Mouse (Mus musculus) heart, embryonic 14.5 days (tissue): ENCODE measurements at regions not wholly inside any gene's neighbourhood (a gene's known extent, or its start where the extent isn't known, plus 50 kb on each side); places are given as distances from the start of the nearest gene placed in this dataset.

ENCODE experiments used
- ATAC-seq: fragments of 200-750 bp; cut with Nextera tagmentation; 2 replicates; pipeline ENCODE4 v1.8.0; 2017; ENCODE audit warnings: low read depth, moderate TSS enrichment; ENCODE audit not compliant: insufficient number of reproducible peaks, insufficient read depth, low FRiP score
- H3K27ac ChIP-seq, 2 experiments: fragments of 200-500 bp in 1 of 2; fragments of 300-500 bp in 1 of 2; sonication (generic) in 1 of 2; replicated peaks in 1 of 2; 2 replicates each; pipeline ENCODE4 v1.5.1; 2012 to 2014; ENCODE audit warnings: low read depth in 2 of 2, low read length in 2 of 2, control low read depth in 1 of 2, mild to moderate bottlenecking in 1 of 2, mixed read lengths in 1 of 2; ENCODE audit not compliant: control insufficient read depth in 1 of 2, insufficient read depth in 1 of 2
- H3K27me3 ChIP-seq: fragments of 300-500 bp; sonication (generic); 2 replicates; pipeline ENCODE4 v1.6.1; 2014; ENCODE audit warnings: mild to moderate bottlenecking, low read length, control low read depth; ENCODE audit not compliant: control insufficient read depth, insufficient read depth
- H3K36me3 ChIP-seq: fragments of 300-500 bp; sonication (generic); 2 replicates; pipeline ENCODE4 v1.6.1; 2014; ENCODE audit warnings: mild to moderate bottlenecking, control low read depth, low read length, mixed read lengths; ENCODE audit not compliant: control insufficient read depth, insufficient read depth
- H3K4me1 ChIP-seq, 2 experiments: fragments of 200-500 bp in 1 of 2; fragments of 300-500 bp in 1 of 2; sonication (generic) in 1 of 2; 2 replicates each; pipeline ENCODE4 v1.6.1; 2012 to 2014; ENCODE audit warnings: low read length in 2 of 2, control low read depth in 1 of 2, mixed read lengths in 1 of 2; ENCODE audit not compliant: control insufficient read depth in 2 of 2, insufficient read depth in 2 of 2
- H3K4me2 ChIP-seq: fragments of 300-500 bp; sonication (generic); 2 replicates; pipeline ENCODE4 v1.6.1; 2014; ENCODE audit warnings: mild to moderate bottlenecking, low read length
- H3K4me3 ChIP-seq, 2 experiments: fragments of 200-500 bp in 1 of 2; fragments of 300-500 bp in 1 of 2; sonication (generic) in 1 of 2; 2 replicates each; pipeline ENCODE4 v1.5.1; 2012 to 2014; ENCODE audit warnings: low read length in 2 of 2, mild to moderate bottlenecking in 2 of 2, control low read depth in 1 of 2, low read depth in 1 of 2, moderate library complexity in 1 of 2; ENCODE audit not compliant: control insufficient read depth in 1 of 2, insufficient read depth in 1 of 2
- H3K9ac ChIP-seq: fragments of 300-500 bp; sonication (generic); 2 replicates; pipeline ENCODE4 v1.6.1; 2014; ENCODE audit warnings: mild to moderate bottlenecking, low read length
- H3K9me3 ChIP-seq: fragments of 300-500 bp; sonication (generic); 2 replicates; pipeline ENCODE4 v1.6.1; 2016; ENCODE audit warnings: low read length, control low read depth; ENCODE audit not compliant: control insufficient read depth
- WGBS: fragments of 180-500 bp; shearing (Covaris S2); extraction: QIAGEN DNeasy Blood & Tissue Kit; methylation state at CpG from one replicate; pipeline ENCODE4 v1.1.7; 2014; 5-methylcytosine and 5-hydroxymethylcytosine counted together

DNA sequence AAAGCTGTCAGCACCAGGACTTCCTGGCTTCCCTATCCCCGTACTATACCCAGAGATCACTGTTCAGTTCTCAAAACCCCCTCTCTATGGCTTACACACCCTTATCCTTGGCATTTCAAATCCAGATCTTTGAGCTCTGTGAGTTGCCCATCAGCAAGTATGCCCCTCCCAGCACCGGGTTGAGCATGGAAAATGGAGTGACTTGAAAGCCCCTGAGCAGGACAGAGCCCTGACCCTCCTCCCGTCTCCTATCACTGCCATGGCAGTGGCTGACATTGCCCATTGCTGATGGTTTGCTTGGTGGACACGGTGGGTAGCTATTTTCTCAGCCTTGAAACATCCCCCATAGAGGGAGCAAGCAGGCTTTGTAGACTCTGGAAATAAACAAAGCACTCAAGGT, 135.9 kb upstream of the Agap1 start:
- Histone ChIP-seq H3K9ac (no peak overlapping the region), H3K4me3 (no peak overlapping the region), H3K27ac (no peak overlapping the region), H3K27me3 (peaks cover 3% of the 10 kb centered on the region; the same call in 1 of the 2 replicates), H3K4me1 (no peaks in the 10 kb centered on the region), H3K4me2 (no peak overlapping the region), H3K9me3 (no peaks in the 10 kb centered on the region), H3K36me3 (no peaks in the 10 kb centered on the region)
- 43% methylated on average over 4 of the region's 4 CpGs for WGBS
- no peak for ATAC-seq

DNA sequence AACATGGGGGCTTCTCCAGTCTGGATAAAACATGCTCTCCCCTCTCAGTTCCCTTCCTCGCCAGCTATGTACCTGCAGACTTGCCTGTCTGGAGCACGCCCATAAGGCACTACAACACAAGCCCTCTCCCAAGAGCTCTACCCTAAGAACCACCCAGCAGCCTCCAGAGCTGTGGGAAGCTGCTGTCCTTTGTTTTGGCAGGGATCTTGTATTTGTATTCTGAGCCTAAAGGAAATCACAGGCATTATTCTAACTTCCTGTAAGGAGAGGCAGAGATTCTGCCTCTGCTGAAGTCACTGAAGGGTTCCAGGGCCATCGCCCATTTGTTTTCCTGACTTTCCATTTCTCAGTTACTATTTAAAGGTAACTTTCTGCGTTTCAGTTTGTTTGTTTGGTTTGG, 132.0 kb upstream of the Agap1 start:
- H3K27me3 ChIP-seq, result no peaks in the 10 kb centered on the region
- no peaks in the 10 kb centered on the region for H3K9me3 ChIP-seq
- no peak overlapping the region for H3K9ac ChIP-seq
- H3K4me2 ChIP-seq, result no peak overlapping the region
- H3K27ac ChIP-seq, result peak overlapping the region; percentile 9 to 55; a peak in 3 of 4 replicates
- no peaks in the 10 kb centered on the region for H3K36me3 ChIP-seq
- ATAC-seq, result peak; percentile 26; the same call in 1 of the 2 replicates
- WGBS, result 47% methylated on average over 4 of the region's 4 CpGs
- no peaks in the 10 kb centered on the region for H3K4me1 ChIP-seq
- no peak overlapping the region for H3K4me3 ChIP-seq

DNA sequence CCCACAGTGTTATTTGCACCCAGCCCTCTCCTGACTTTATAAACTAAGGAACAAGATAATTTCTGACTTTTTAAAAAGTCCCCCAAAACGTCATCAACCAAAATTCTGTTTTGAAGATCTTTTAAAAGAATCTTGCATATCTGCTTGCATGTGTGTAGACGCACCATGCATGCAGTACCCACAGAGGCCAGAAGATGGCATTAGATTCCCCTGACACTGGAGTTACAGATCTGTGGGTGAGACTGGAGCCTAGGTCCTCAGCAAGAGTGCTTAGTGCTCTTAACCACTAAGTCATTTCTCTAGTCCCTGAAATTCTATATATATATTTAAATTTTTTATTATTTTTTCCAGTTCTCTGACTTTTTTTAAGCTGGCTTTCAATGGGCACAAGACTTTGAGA, 131.5 kb upstream of the Agap1 start:
- Histone ChIP-seq H3K36me3 (no peaks in the 10 kb centered on the region), H3K9me3 (no peaks in the 10 kb centered on the region), H3K4me1 (no peaks in the 10 kb centered on the region), H3K9ac (no peak overlapping the region), H3K4me2 (no peak overlapping the region), H3K27ac (peak overlapping the region in 1 of 2 experiments; percentile 55; a peak in 1 of 4 replicates), H3K4me3 (no peak overlapping the region), H3K27me3 (no peaks in the 10 kb centered on the region)
- 26% methylated on average over 2 of the region's 2 CpGs for WGBS
- no peak for ATAC-seq

DNA sequence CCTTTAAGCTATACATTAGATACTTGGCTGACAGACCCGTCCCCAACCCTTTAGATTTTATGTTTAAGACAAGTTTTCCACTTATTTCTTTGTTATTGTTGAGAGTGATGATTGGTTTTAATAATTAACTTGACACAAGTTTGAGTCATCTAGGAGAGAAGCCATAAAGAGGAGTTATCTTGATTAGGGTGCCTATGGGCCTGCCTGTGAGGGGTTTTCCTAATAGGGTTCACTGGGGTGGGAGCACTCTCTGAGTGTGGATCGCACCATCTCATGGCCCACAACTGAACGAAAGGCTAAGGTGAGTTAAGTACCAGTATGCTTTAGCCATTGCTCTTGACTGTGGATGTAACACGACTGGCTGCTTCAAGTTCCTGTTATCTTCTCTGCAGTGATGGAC, 123.3 kb upstream of the Agap1 start:
- Histone ChIP-seq H3K27me3 (no peaks in the 10 kb centered on the region), H3K9me3 (no peaks in the 10 kb centered on the region), H3K4me2 (no peak overlapping the region), H3K4me1 (no peaks in the 10 kb centered on the region), H3K4me3 (no peak overlapping the region), H3K9ac (no peak overlapping the region), H3K27ac (no peak overlapping the region), H3K36me3 (no peaks in the 10 kb centered on the region)
- ATAC-seq, result no peak
- 82% methylated on average over 4 of the region's 4 CpGs for WGBS

DNA sequence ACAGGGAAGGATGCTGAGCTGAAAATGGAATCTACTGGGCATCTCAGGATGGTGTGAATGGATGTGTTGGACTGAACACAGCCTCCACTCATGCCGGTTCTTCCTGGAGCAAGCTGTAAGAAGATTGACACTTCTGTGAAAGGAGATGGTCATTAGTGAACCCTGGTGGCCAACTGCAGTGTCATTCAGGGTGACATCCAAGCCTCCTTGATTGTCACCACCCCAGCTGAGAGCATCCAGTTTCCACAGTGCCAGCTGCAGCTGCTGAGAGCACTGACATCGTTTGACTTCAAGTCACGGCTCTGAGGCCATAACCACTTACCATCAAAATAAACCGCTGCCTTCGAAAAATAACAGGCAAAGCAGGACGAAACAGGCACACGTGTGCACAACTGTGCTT, 121.9 kb upstream of the Agap1 start:
- Histone ChIP-seq H3K9me3 (no peaks in the 10 kb centered on the region), H3K27ac (no peak overlapping the region), H3K27me3 (no peaks in the 10 kb centered on the region), H3K36me3 (no peaks in the 10 kb centered on the region), H3K9ac (no peak overlapping the region), H3K4me1 (no peaks in the 10 kb centered on the region), H3K4me2 (no peak overlapping the region), H3K4me3 (no peak overlapping the region)
- WGBS, result 71% methylated on average over 7 of the region's 7 CpGs
- no peak for ATAC-seq

DNA sequence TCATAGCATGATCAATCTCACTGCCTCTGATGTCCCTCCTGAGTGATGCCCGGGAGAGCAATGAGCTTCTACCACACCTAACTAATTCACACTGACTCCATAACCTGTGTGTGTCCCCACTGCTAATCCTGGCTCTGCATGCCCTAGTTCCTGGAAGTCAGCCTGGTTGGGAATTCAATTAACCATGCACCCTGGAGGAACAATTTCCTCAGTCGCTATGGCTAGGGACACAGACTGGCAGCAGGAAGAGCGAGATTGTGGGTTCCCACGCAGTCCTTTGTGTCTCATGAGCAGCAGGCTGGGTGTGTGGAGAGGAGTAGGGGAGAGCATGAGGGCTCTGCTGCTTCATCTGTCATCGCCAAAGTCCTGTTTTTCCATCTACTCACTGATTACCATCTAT, 116.7 kb upstream of the Agap1 start:
- 64% methylated on average over 5 of the region's 5 CpGs for WGBS
- Histone ChIP-seq H3K36me3 (no peaks in the 10 kb centered on the region), H3K4me3 (no peak overlapping the region), H3K27ac (no peak overlapping the region), H3K9me3 (no peaks in the 10 kb centered on the region), H3K27me3 (no peaks in the 10 kb centered on the region), H3K4me1 (no peaks in the 10 kb centered on the region), H3K4me2 (no peak overlapping the region), H3K9ac (no peak overlapping the region)
- ATAC-seq, result no peak

DNA sequence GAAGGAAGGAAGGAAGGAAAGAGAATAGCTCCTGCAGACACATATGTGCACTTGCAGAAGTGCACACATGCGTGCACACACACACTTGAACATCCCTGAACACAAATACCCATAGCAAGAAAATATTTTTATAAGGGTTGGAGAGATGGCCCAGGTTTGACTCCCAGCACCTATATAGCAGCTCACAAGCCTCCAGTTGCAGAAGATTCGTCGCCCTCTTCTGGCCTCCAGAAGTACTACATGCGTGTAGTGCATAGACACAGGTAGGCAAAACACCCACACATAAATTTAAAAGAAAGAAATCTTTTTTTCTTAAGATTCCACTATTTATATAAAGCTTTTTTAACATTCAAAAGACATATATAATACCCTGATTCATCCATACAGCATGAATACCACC, 111.8 kb upstream of the Agap1 start:
- no peak overlapping the region for H3K4me2 ChIP-seq
- H3K27ac ChIP-seq, result no peak overlapping the region
- ATAC-seq, result no peak
- no peaks in the 10 kb centered on the region for H3K4me1 ChIP-seq
- no peaks in the 10 kb centered on the region for H3K27me3 ChIP-seq
- no peaks in the 10 kb centered on the region for H3K9me3 ChIP-seq
- no peaks in the 10 kb centered on the region for H3K36me3 ChIP-seq
- no peak overlapping the region for H3K9ac ChIP-seq
- H3K4me3 ChIP-seq, result no peak overlapping the region
- WGBS, result 38% methylated on average over 4 of the region's 4 CpGs

DNA sequence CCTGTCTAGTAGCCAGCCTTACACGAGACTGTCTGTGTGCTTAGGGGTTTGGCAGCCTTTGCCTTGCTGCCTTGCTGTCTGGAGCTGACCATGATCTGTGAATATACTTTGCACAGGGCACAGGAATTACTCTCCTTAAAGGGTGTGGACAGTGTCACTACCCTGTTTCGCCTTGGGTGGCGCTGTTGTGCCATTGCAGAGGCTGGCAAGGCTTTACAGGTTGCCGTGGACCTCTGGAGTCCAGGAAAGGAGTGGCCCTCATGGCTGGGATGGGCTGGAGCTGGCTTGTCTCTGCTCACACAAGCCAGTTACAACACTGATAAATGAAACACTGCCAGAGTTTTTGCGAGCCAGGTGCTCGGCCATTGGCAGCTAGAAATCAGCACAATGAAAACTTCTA, 110.1 kb upstream of the Agap1 start:
- H3K9ac ChIP-seq, result no peak overlapping the region
- no peak overlapping the region for H3K4me3 ChIP-seq
- H3K4me1 ChIP-seq, result no peaks in the 10 kb centered on the region
- no peaks in the 10 kb centered on the region for H3K27me3 ChIP-seq
- no peak for ATAC-seq
- H3K36me3 ChIP-seq, result no peaks in the 10 kb centered on the region
- 34% methylated on average over 6 of the region's 6 CpGs for WGBS
- H3K9me3 ChIP-seq, result no peaks in the 10 kb centered on the region
- H3K27ac ChIP-seq, result no peak overlapping the region
- H3K4me2 ChIP-seq, result no peak overlapping the region
